Mouse (Mus musculus): ENCODE results near the gene Mymx. TPM values are rescaled to one million over a fixed set of nuclear protein-coding genes. Genes with fewer than 3 reads are reported as not detected.

Mymx gene
- total RNA-seq, 2 experiments from 2014 or later = not detected

GRCm38 (mm10) chr17:45594881-45595735 is 6.8 kb downstream of the Mymx start:
- peak; percentile 51 to 61 for DNase-seq (ENCODE audit: extremely low spot score in 1 of 2, low spot score in 2 of 2)
- peak overlapping the region; percentile 54 for H3K27ac ChIP-seq
- intact Hi-C loops (cut with DNase I) = no loop called here
- TF ChIP-seq CTCF (IDR thresholded peaks at IDR 0.05) = no peak
- H3K4me3 ChIP-seq = peak overlapping the region; percentile 50

GRCm38 (mm10) chr17:45594195-45594594 is 7.7 kb downstream of the Mymx start:
- no peak for TF ChIP-seq CTCF (IDR thresholded peaks at IDR 0.05)
- intact Hi-C loops (cut with DNase I) = no loop called here
- H3K27ac ChIP-seq = no peak overlapping the region
- H3K4me3 ChIP-seq = peak overlapping the region; percentile 50; the same call in 1 of the 2 replicates
- no peak for DNase-seq (ENCODE audit: extremely low spot score in 1 of 2, low spot score in 2 of 2)

- no peak for TF ChIP-seq CTCF (IDR thresholded peaks at IDR 0.05)
- Histone ChIP-seq H3K27ac (no peak overlapping the region), H3K4me3 (no peak overlapping the region)
- DNase-seq (ENCODE audit: extremely low spot score in 1 of 2, low spot score in 2 of 2) = no peak
- intact Hi-C loops (cut with DNase I) = no loop called here
Observed at GRCm38 (mm10) chr17:45593479-45593878, 8.4 kb downstream of the Mymx start.

- no peak for DNase-seq (ENCODE audit: extremely low spot score in 1 of 2, low spot score in 2 of 2)
- intact Hi-C loops (cut with DNase I) = no loop called here
- no peak for TF ChIP-seq CTCF (IDR thresholded peaks at IDR 0.05)
- peak overlapping the region; percentile 69 for H3K27ac ChIP-seq
- H3K4me3 ChIP-seq = peak overlapping the region; percentile 17; the same call in 1 of the 2 replicates
Observed at GRCm38 (mm10) chr17:45592606-45593431, 9.1 kb downstream of the Mymx start.

GRCm38 (mm10) chr17:45591701-45592605 is 9.9 kb downstream of the Mymx start:
- Histone ChIP-seq H3K27ac (peak overlapping the region; percentile 69), H3K4me3 (peak overlapping the region; percentile 17; the same call in 1 of the 2 replicates)
- intact Hi-C loops (cut with DNase I) = no loop called here
- no peak for TF ChIP-seq CTCF (IDR thresholded peaks at IDR 0.05)
- DNase-seq (ENCODE audit: extremely low spot score in 1 of 2, low spot score in 2 of 2) = no peak

- DNase-seq (ENCODE audit: extremely low spot score in 1 of 2, low spot score in 2 of 2) = no peak
- intact Hi-C loops (cut with DNase I) = no loop called here
- no peak overlapping the region for H3K4me3 ChIP-seq
- no peak overlapping the region for H3K27ac ChIP-seq
- no peak for TF ChIP-seq CTCF (IDR thresholded peaks at IDR 0.05)
Observed at GRCm38 (mm10) chr17:45590410-45590809, 11.5 kb downstream of the Mymx start.

- DNase-seq (ENCODE audit: extremely low spot score in 1 of 2, low spot score in 2 of 2) = no peak
- intact Hi-C loops (cut with DNase I) = no loop called here
- Histone ChIP-seq H3K4me3 (no peak overlapping the region), H3K27ac (no peak overlapping the region)
- no peak for TF ChIP-seq CTCF (IDR thresholded peaks at IDR 0.05)
Observed at GRCm38 (mm10) chr17:45589844-45590243, 12.1 kb downstream of the Mymx start.

GRCm38 (mm10) chr17:45589236-45589635 is 12.7 kb downstream of the Mymx start:
- TF ChIP-seq CTCF (IDR thresholded peaks at IDR 0.05) = no peak
- no peak for DNase-seq (ENCODE audit: extremely low spot score in 1 of 2, low spot score in 2 of 2)
- no peak overlapping the region for H3K27ac ChIP-seq
- intact Hi-C loops (cut with DNase I) = no loop called here
- H3K4me3 ChIP-seq = no peak overlapping the region

GRCm38 (mm10) chr17:45588370-45588769 is 13.5 kb downstream of the Mymx start:
- no peak for DNase-seq (ENCODE audit: extremely low spot score in 1 of 2, low spot score in 2 of 2)
- Histone ChIP-seq H3K27ac (no peak overlapping the region), H3K4me3 (no peak overlapping the region)
- no peak for TF ChIP-seq CTCF (IDR thresholded peaks at IDR 0.05)
- intact Hi-C loops (cut with DNase I) = no loop called here

- no peak for DNase-seq (ENCODE audit: extremely low spot score in 1 of 2, low spot score in 2 of 2)
- Histone ChIP-seq H3K4me3 (no peak overlapping the region), H3K27ac (no peak overlapping the region)
- TF ChIP-seq CTCF (IDR thresholded peaks at IDR 0.05) = peak; percentile 41
- intact Hi-C loops (cut with DNase I) = no loop called here
Observed at GRCm38 (mm10) chr17:45586449-45586837, 15.5 kb downstream of the Mymx start.

GRCm38 (mm10) chr17:45585725-45586448 is 16.0 kb downstream of the Mymx start:
- TF ChIP-seq CTCF (IDR thresholded peaks at IDR 0.05) = no peak
- no peak for DNase-seq (ENCODE audit: extremely low spot score in 1 of 2, low spot score in 2 of 2)
- Histone ChIP-seq H3K4me3 (no peak overlapping the region), H3K27ac (peak overlapping the region; percentile 83)
- intact Hi-C loops (cut with DNase I) = loop anchor here (2.0 kb wide), 2 partner anchors 41 to 57 kb away; no protein-coding TSS in a partner anchor
